Mouse (Mus musculus): Measurements from ENCODE around the gene Zfp638. TPM values are rescaled to one million over a fixed set of nuclear protein-coding genes. Genes with fewer than 3 reads are reported as not detected.

Zfp638 gene
- polyA plus RNA-seq (2015; fragmentation: Nextera tagmentation; extraction: Ambion mirVana): 19.9 and 21.1 TPM in 2 replicates

GRCm38 (mm10) chr6:83866954-83867597 is at the start of gene Zfp638:
Gene Zfp638, plus strand, starts transcription at chr6:83867109.
- Histone ChIP-seq H3K9me3 (ENCODE audit: control insufficient read depth, low read length) (no peaks in the 10 kb centered on the region), H3K4me3 (ENCODE audit: low read depth, low read length) (peak within 1 kb of the TSS; percentile 66), H3K36me3 (ENCODE audit: control insufficient read depth, insufficient read depth, low read length) (no peaks in the 10 kb centered on the region), H3K4me2 (replicated peaks; ENCODE audit: low read depth) (peak within 1 kb of the TSS; percentile 97), H3K27me3 (ENCODE audit: control insufficient read depth, insufficient read depth, low read length) (no peaks in the 10 kb centered on the region), H3K27ac (replicated peaks) (no peak within 1 kb of the TSS), H3K4me1 (replicated peaks; ENCODE audit: control insufficient read depth, insufficient read depth) (no peaks in the 10 kb centered on the region), H3K9ac (ENCODE audit: low read length) (peak within 1 kb of the TSS; percentile 50; the same call in 1 of the 2 replicates)
- DNase-seq (ENCODE audit: low spot score) (peak; percentile 93), ATAC-seq (ENCODE audit: low FRiP score, low TSS enrichment) (peak; percentile 96)
- no peak for TF ChIP-seq CTCF (IDR thresholded peaks at IDR 0.05; ENCODE audit: low read depth)
- WGBS: under 1% methylated on average over 49 of the region's 50 CpGs

- no peak for ATAC-seq (ENCODE audit: low FRiP score, low TSS enrichment)
- peak overlapping the region; percentile 49 for H3K27ac ChIP-seq (replicated peaks)
- H3K9me3 ChIP-seq (ENCODE audit: control insufficient read depth, low read length): no peaks in the 10 kb centered on the region
- peaks cover 2% of the 10 kb centered on the region; the same call in 1 of the 2 replicates for H3K36me3 ChIP-seq (ENCODE audit: control insufficient read depth, insufficient read depth, low read length)
- H3K4me2 ChIP-seq (replicated peaks; ENCODE audit: low read depth): no peak overlapping the region
- no peaks in the 10 kb centered on the region for H3K27me3 ChIP-seq (ENCODE audit: control insufficient read depth, insufficient read depth, low read length)
- no peak for DNase-seq (ENCODE audit: low spot score)
- H3K4me1 ChIP-seq (replicated peaks; ENCODE audit: control insufficient read depth, insufficient read depth): no peaks in the 10 kb centered on the region
- no peak overlapping the region for H3K4me3 ChIP-seq (ENCODE audit: low read depth, low read length)
- no peak overlapping the region for H3K9ac ChIP-seq (ENCODE audit: low read length)
- TF ChIP-seq EP300 (optimal IDR thresholded peaks at IDR 0.05) (no peak), CTCF (IDR thresholded peaks at IDR 0.05; ENCODE audit: low read depth) (no peak)
- 36% methylated on average over 1 of the region's 1 CpGs for WGBS
These were observed 47.9 kb upstream of the Zfp638 start for GRCm38 (mm10) chr6:83818996-83819395.

GRCm38 (mm10) chr6:83820727-83821515 is 46.0 kb upstream of the Zfp638 start:
- 67% methylated on average over 2 of the region's 2 CpGs for WGBS
- Histone ChIP-seq H3K27ac (replicated peaks) (no peak overlapping the region), H3K27me3 (ENCODE audit: control insufficient read depth, insufficient read depth, low read length) (no peaks in the 10 kb centered on the region), H3K9me3 (ENCODE audit: control insufficient read depth, low read length) (no peaks in the 10 kb centered on the region), H3K4me3 (ENCODE audit: low read depth, low read length) (no peak overlapping the region), H3K4me1 (replicated peaks; ENCODE audit: control insufficient read depth, insufficient read depth) (no peaks in the 10 kb centered on the region), H3K36me3 (ENCODE audit: control insufficient read depth, insufficient read depth, low read length) (peaks cover 2% of the 10 kb centered on the region; the same call in 1 of the 2 replicates), H3K4me2 (replicated peaks; ENCODE audit: low read depth) (no peak overlapping the region), H3K9ac (ENCODE audit: low read length) (no peak overlapping the region)
- TF ChIP-seq EP300 (optimal IDR thresholded peaks at IDR 0.05): no peak
- no peak for TF ChIP-seq CTCF (IDR thresholded peaks at IDR 0.05; ENCODE audit: low read depth)
- DNase-seq (ENCODE audit: low spot score) (no peak), ATAC-seq (ENCODE audit: low FRiP score, low TSS enrichment) (no peak)

- no peak for TF ChIP-seq CTCF (IDR thresholded peaks at IDR 0.05; ENCODE audit: low read depth)
- no peak for TF ChIP-seq EP300 (optimal IDR thresholded peaks at IDR 0.05)
- Histone ChIP-seq H3K36me3 (ENCODE audit: control insufficient read depth, insufficient read depth, low read length) (peaks cover 2% of the 10 kb centered on the region; the same call in 1 of the 2 replicates), H3K9ac (ENCODE audit: low read length) (no peak overlapping the region), H3K9me3 (ENCODE audit: control insufficient read depth, low read length) (no peaks in the 10 kb centered on the region), H3K4me1 (replicated peaks; ENCODE audit: control insufficient read depth, insufficient read depth) (no peaks in the 10 kb centered on the region), H3K4me2 (replicated peaks; ENCODE audit: low read depth) (no peak overlapping the region), H3K4me3 (ENCODE audit: low read depth, low read length) (no peak overlapping the region), H3K27ac (replicated peaks) (no peak overlapping the region), H3K27me3 (ENCODE audit: control insufficient read depth, insufficient read depth, low read length) (no peaks in the 10 kb centered on the region)
- no peak for DNase-seq (ENCODE audit: low spot score)
- ATAC-seq (ENCODE audit: low FRiP score, low TSS enrichment): no peak
- WGBS: 24% methylated on average over 2 of the region's 2 CpGs
These were observed 45.1 kb upstream of the Zfp638 start for GRCm38 (mm10) chr6:83821856-83822255.

GRCm38 (mm10) chr6:83830941-83831605 is 35.8 kb upstream of the Zfp638 start:
- DNase-seq (ENCODE audit: low spot score) (peak; percentile 19), ATAC-seq (ENCODE audit: low FRiP score, low TSS enrichment) (peak; percentile 78; the same call in 1 of the 2 replicates)
- 1% methylated on average over 33 of the region's 35 CpGs for WGBS
- no peak for TF ChIP-seq EP300 (optimal IDR thresholded peaks at IDR 0.05)
- Histone ChIP-seq H3K9me3 (ENCODE audit: control insufficient read depth, low read length) (no peaks in the 10 kb centered on the region), H3K27me3 (ENCODE audit: control insufficient read depth, insufficient read depth, low read length) (no peaks in the 10 kb centered on the region), H3K4me2 (replicated peaks; ENCODE audit: low read depth) (peak overlapping the region; percentile 89), H3K9ac (ENCODE audit: low read length) (peak overlapping the region; percentile 75), H3K4me3 (ENCODE audit: low read depth, low read length) (peak overlapping the region; percentile 60), H3K4me1 (replicated peaks; ENCODE audit: control insufficient read depth, insufficient read depth) (no peaks in the 10 kb centered on the region), H3K36me3 (ENCODE audit: control insufficient read depth, insufficient read depth, low read length) (no peaks in the 10 kb centered on the region), H3K27ac (replicated peaks) (peak overlapping the region; percentile 89)
